Mouse (Mus musculus): ENCODE results near the gene Sppl3.
"Not testable (repeated sequence)": the region's sequence is repeated elsewhere in the genome, so short reads cannot be mapped to it uniquely, and the experiment has no call there.

DNA sequence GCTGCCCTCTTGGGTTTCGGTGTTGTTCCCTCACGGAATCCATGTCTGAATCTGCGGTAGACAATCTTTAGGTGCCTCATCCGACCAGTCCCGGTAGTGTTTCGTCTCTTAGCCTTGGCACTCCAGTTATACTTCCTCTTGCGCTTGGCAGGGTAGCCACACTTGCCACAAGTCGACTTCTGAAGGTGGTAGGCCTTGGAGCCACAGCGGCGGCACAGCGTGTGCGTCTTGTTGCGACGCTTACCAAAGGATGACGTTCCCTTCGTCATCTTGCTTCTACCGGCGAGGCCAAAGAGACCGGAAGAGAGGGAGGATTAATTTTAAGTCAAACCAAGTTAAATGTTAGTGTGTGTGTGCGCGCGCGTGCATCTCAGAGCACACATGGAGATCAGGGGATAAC is 92.3 kb downstream of the Sppl3 start:
- TF ChIP-seq CTCF, EP300 (IDR thresholded peaks at IDR 0.05): not testable (repeated sequence)

All from lung, postnatal 0 days (tissue).